28 mouse cellular contexts compared by ENCODE assay signal in the genomic region with DNA sequence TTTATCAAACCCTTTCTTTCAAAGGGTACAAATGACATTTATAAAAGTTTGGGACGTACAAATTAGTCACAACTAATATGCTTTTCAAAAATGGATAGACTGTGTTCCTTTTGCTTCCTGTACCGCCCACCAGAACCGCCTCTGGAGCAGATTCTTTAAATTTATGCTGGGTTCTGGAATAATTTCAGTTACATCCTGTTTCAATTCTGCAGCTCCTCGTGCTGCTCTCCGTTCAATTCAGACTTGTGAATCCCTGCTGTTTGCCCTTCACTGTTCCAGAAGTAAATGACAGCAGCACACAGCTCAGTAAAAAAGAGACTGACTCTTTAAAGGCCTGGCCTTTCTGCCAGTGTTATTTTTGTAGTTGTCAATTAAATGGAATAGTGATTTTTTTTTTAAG. TPM values are rescaled to one million over a fixed set of nuclear protein-coding genes. Genes with fewer than 3 reads are reported as not detected.
DNase-seq lines count a peak whose midpoint lies in the region; ATAC-seq and TF ChIP-seq lines count a peak whose summit lies in the region.
"Had no signal": no experiment of that assay in that cellular context is flagged by ENCODE, and none has a peak within 500 bp of the region (broad histone marks: within the 10 kb centered on the region; RNA-seq: fewer than 3 reads in every experiment).

No protein-coding gene starts in this region.

- no peaks in the 10 kb centered on the region for H3K27me3 ChIP-seq in intestine, embryonic 16.5 days (replicated peaks; ENCODE audit: control insufficient read depth, insufficient read depth, low read length)
- H3K27me3 ChIP-seq: embryonic facial prominence, embryonic 12.5 days; forebrain, embryonic 12.5 days; heart, embryonic 12.5 days; limb, embryonic 12.5 days; midbrain, embryonic 12.5 days had no signal

- no peaks in the 10 kb centered on the region for H3K36me3 ChIP-seq in intestine, embryonic 16.5 days (ENCODE audit: control insufficient read depth, insufficient read depth, low read length)

- H3K4me2 ChIP-seq in intestine, embryonic 16.5 days (ENCODE audit: low read depth, low read length) = no peak overlapping the region
- H3K4me2 ChIP-seq: embryonic facial prominence, embryonic 12.5 days; forebrain, embryonic 12.5 days; heart, embryonic 12.5 days; limb, embryonic 12.5 days; liver, embryonic 11.5 days; midbrain, embryonic 12.5 days had no signal

- H3K4me1 ChIP-seq in intestine, embryonic 16.5 days (ENCODE audit: control insufficient read depth, insufficient read depth, low read length) = no peaks in the 10 kb centered on the region
- H3K4me1 ChIP-seq: embryonic facial prominence, embryonic 12.5 days; forebrain, embryonic 12.5 days; heart, embryonic 12.5 days; limb, embryonic 12.5 days; midbrain, embryonic 12.5 days had no signal

- no peak overlapping the region for H3K4me3 ChIP-seq in layer of hippocampus, adult 2 months
- no peak overlapping the region for H3K4me3 ChIP-seq in intestine, embryonic 16.5 days (ENCODE audit: low read length)
- H3K4me3 ChIP-seq: embryonic facial prominence, embryonic 12.5 days; erythroblast, embryonic 14.5 days; forebrain, embryonic 12.5 days; heart, embryonic 12.5 days; limb, embryonic 12.5 days; midbrain, embryonic 12.5 days had no signal

- peak overlapping the region; percentile 95 for H3K27ac ChIP-seq in layer of hippocampus, adult 2 months
- no peak overlapping the region for H3K27ac ChIP-seq in intestine, embryonic 16.5 days (ENCODE audit: low read length)
- H3K27ac ChIP-seq: forebrain, embryonic 12.5 days; limb, embryonic 12.5 days; midbrain, embryonic 12.5 days had no signal

- H3K9ac ChIP-seq in intestine, embryonic 16.5 days (ENCODE audit: low read depth, low read length) = no peak overlapping the region
- H3K9ac ChIP-seq: embryonic facial prominence, embryonic 12.5 days; forebrain, embryonic 12.5 days; heart, embryonic 12.5 days; limb, embryonic 12.5 days; midbrain, embryonic 12.5 days had no signal

- no peak for ATAC-seq in megakaryocyte progenitor cell, adult 5-6 weeks (replicated peaks; ENCODE audit: poor library complexity)
- ATAC-seq in intestine, embryonic 16.5 days = no peak

- DNase-seq in layer of hippocampus, adult 2 months (ENCODE audit: low spot score in 2 of 2) = peak in 1 of 2 experiments; percentile 73
- DNase-seq in layer of hippocampus, postnatal 25 days (ENCODE audit: extremely low spot score in 1 of 2, low spot score in 1 of 2) = no peak
- DNase-seq in right cerebral cortex, adult 2 months (ENCODE audit: low spot score in 2 of 2) = peak; percentile 67 to 71
- no peak for DNase-seq in right cerebral cortex, postnatal 4 days
- DNase-seq in layer of hippocampus, postnatal 36 days = peak; percentile 48 to 49
- DNase-seq: adrenal gland, adult 2 months; cerebellum, adult 18-20 months; cerebellum, postnatal 14 days; gastrocnemius, postnatal 14 days; heart, adult 18-20 months; heart, postnatal 10 days; kidney, adult 18-20 months; lung, adult 18-20 months; lung, postnatal 10 days had no signal

- TF ChIP-seq CTCF in layer of hippocampus, adult 2 months (conservative IDR thresholded peaks at IDR 0.05) = no peak

- WGBS in intestine, embryonic 16.5 days = 77% methylated on average over 5 of the region's 5 CpGs

- H3K9me3 ChIP-seq in intestine, embryonic 16.5 days (ENCODE audit: control insufficient read depth, low read length) = no peaks in the 10 kb centered on the region
- H3K9me3 ChIP-seq: embryonic facial prominence, embryonic 12.5 days; forebrain, embryonic 12.5 days; heart, embryonic 12.5 days; limb, embryonic 12.5 days; midbrain, embryonic 12.5 days had no signal

RNA-seq across cellular contexts. Expression of gene Pex12, which starts 10.1 kb away (rescaled TPM):
- 10 to 100 TPM; 11.0 to 11.2 TPM for total RNA-seq in layer of hippocampus, adult 2 months (2021)
- total RNA-seq in layer of hippocampus, postnatal 25 days (2021) = 10 to 100 TPM; 11.3 to 18.1 TPM
- total RNA-seq in layer of hippocampus, postnatal 36 days (2021) = 1 to 10 TPM; 7.9 to 9.9 TPM
- total RNA-seq in megakaryocyte progenitor cell, adult 5-6 weeks (2015) = 12.8 and 13.0 TPM in 2 replicates
- total RNA-seq in megakaryocyte progenitor cell, adult 5-6 weeks (2017) = 4.7 and 8.7 TPM in 2 replicates
- 15.3 and 16.2 TPM in 2 replicates for polyA plus RNA-seq in intestine, embryonic 16.5 days (2015; fragmentation: Nextera tagmentation; extraction: Ambion mirVana)

RNA-seq across cellular contexts. Expression of gene Ap2b1, which starts 13.6 kb away (rescaled TPM):
- 100 to 1,000 TPM; 319 to 331 TPM for total RNA-seq in layer of hippocampus, adult 2 months (2021)
- 100 to 1,000 TPM; 370 TPM for total RNA-seq in layer of hippocampus, postnatal 25 days (2021)
- 100 to 1,000 TPM; 329 to 361 TPM for total RNA-seq in layer of hippocampus, postnatal 36 days (2021)
- 52.4 and 58.5 TPM in 2 replicates for total RNA-seq in megakaryocyte progenitor cell, adult 5-6 weeks (2015)
- 51.3 and 67.6 TPM in 2 replicates for total RNA-seq in megakaryocyte progenitor cell, adult 5-6 weeks (2017)
- polyA plus RNA-seq in intestine, embryonic 16.5 days (2015; fragmentation: Nextera tagmentation; extraction: Ambion mirVana) = 46.3 and 49.1 TPM in 2 replicates

RNA-seq across cellular contexts. Expression of gene Slfn14, which starts 25.9 kb away (rescaled TPM):
- total RNA-seq in layer of hippocampus, adult 2 months (2021) = not detected
- total RNA-seq in layer of hippocampus, postnatal 25 days (2021) = not detected
- total RNA-seq in layer of hippocampus, postnatal 36 days (2021) = not detected
- total RNA-seq in megakaryocyte progenitor cell, adult 5-6 weeks (2015) = 0.24 TPM in 1 of 2 replicates, not detected in the other
- total RNA-seq in megakaryocyte progenitor cell, adult 5-6 weeks (2017) = not detected in 2 replicates
- 0.37 and 0.73 TPM in 2 replicates for polyA plus RNA-seq in intestine, embryonic 16.5 days (2015; fragmentation: Nextera tagmentation; extraction: Ambion mirVana)
- total RNA-seq: adrenal gland, adult 2 months; gastrocnemius, postnatal 14 days; heart, adult 18-20 months had no signal
- polyA plus RNA-seq: adrenal gland, adult 2 months; C2C12; frontal cortex, adult 2 months; large intestine, adult 2 months; small intestine, adult 2 months; urinary bladder, adult 2 months had no signal

Comparison
In these comparisons a context has a peak if more than half of its experiments do, and no peak if none do; other contexts are left out.
1. DNase-seq: peak in right cerebral cortex, adult 2 months (2 of 2) and layer of hippocampus, postnatal 36 days (2 of 2); none in layer of hippocampus, postnatal 25 days (0 of 2) and right cerebral cortex, postnatal 4 days (single experiment).
2. RNA of gene Ap2b1, which starts 13.6 kb away (total RNA-seq): 370 TPM in layer of hippocampus, postnatal 25 days, 329 to 361 TPM in layer of hippocampus, postnatal 36 days and 319 to 331 TPM in layer of hippocampus, adult 2 months; 51.3 to 67.6 TPM in megakaryocyte progenitor cell, adult 5-6 weeks; every median in the first group is over 4 times any median in the second.